Mouse (Mus musculus): ENCODE measurements around the gene Cd200.

DNA sequence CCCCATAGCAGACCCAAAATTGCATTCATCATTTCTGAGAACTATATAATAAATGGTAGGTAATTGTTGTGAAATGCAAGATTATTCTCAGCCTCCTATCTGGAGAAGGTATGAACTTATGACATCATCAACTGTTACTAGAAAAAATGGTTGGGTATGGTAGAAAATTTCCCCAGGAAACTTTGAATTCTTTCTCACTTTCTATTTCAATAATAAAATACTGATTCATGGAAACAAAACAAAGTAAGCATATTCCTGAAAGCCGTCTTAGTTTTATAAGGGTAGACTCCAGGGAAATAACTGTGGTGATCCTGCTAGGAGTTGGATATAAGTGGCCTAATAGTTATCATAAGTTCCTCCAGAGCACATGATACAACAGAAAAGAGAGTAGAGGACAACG, 19.8 kb downstream of the Cd200 start:
- TF ChIP-seq CTCF (IDR thresholded peaks at IDR 0.05; ENCODE audit: low read depth, low read length) (no peak), EP300 (IDR thresholded peaks at IDR 0.05; ENCODE audit: insufficient read depth, low read depth, low read length) (no peak), POLR2A (IDR thresholded peaks at IDR 0.05; ENCODE audit: insufficient read depth, low read length) (no peak)
